Mouse (Mus musculus): ENCODE data around the gene Srebf2.

GRCm38 (mm10) chr15:82175091-82175490, 28.1 kb downstream of the Srebf2 start:
- TF ChIP-seq POLR2A (IDR thresholded peaks at IDR 0.05; ENCODE audit: low read depth, low read length) = no peak
- TF ChIP-seq CTCF (IDR thresholded peaks at IDR 0.05; ENCODE audit: extremely low read depth, insufficient read length, insufficient replicate concordance, low read depth, low read length) = no peak
